Mouse (Mus musculus) kidney, postnatal 36 days (tissue): ENCODE measurements around the gene Ankrd40.
A peak's percentile ranks its signal among the peaks of the same experiment; 100 is the strongest.

ENCODE experiments used
- DNase-seq, 2 experiments: peaks; one replicate each; pipeline ENCODE4 v3.0.0; 2021 to 2022; ENCODE audit warnings: mixed read lengths in 2 of 2

Ankrd40 gene

GRCm38 (mm10) chr11:94327693-94328643 lies at the start of gene Ankrd40:
Gene Ankrd40, plus strand, starts transcription at chr11:94328001.
- DNase-seq, result peak; percentile 95 to 96

- no peak for DNase-seq
Measured at GRCm38 (mm10) chr11:94281199-94282181, 46.3 kb upstream of the Ankrd40 start, which contains the start of gene Gm21885. Gene Gm21885, plus strand, starts transcription at chr11:94281873.

- no peak for DNase-seq
Measured at GRCm38 (mm10) chr11:94282291-94282690, 45.5 kb upstream of the Ankrd40 start.

GRCm38 (mm10) chr11:94283536-94284099 lies 44.2 kb upstream of the Ankrd40 start:
- DNase-seq, result no peak

GRCm38 (mm10) chr11:94285886-94286574 lies 41.8 kb upstream of the Ankrd40 start:
- DNase-seq, result no peak

GRCm38 (mm10) chr11:94287105-94287504 lies 40.7 kb upstream of the Ankrd40 start:
- no peak for DNase-seq

- no peak for DNase-seq
Measured at GRCm38 (mm10) chr11:94290062-94290740, 37.6 kb upstream of the Ankrd40 start.

GRCm38 (mm10) chr11:94294996-94295845 lies 32.6 kb upstream of the Ankrd40 start:
- no peak for DNase-seq

- no peak for DNase-seq
Measured at GRCm38 (mm10) chr11:94312733-94313132, 15.1 kb upstream of the Ankrd40 start.

- DNase-seq, result no peak
Measured at GRCm38 (mm10) chr11:94314098-94314652, 13.6 kb upstream of the Ankrd40 start.

GRCm38 (mm10) chr11:94315308-94315707 lies 12.5 kb upstream of the Ankrd40 start:
- DNase-seq, result no peak

GRCm38 (mm10) chr11:94316528-94316927 lies 11.3 kb upstream of the Ankrd40 start:
- no peak for DNase-seq

- DNase-seq, result no peak
Measured at GRCm38 (mm10) chr11:94317014-94317413, 10.8 kb upstream of the Ankrd40 start.

GRCm38 (mm10) chr11:94317515-94317914 lies 10.3 kb upstream of the Ankrd40 start:
- no peak for DNase-seq

- DNase-seq, result no peak
Measured at GRCm38 (mm10) chr11:94318056-94318455, 9.7 kb upstream of the Ankrd40 start.

- peak; percentile 55 to 72 for DNase-seq
Measured at GRCm38 (mm10) chr11:94320969-94321930, 6.6 kb upstream of the Ankrd40 start.

GRCm38 (mm10) chr11:94321931-94322400 lies 5.8 kb upstream of the Ankrd40 start, which contains the start of gene Luc7l3:
Gene Luc7l3, minus strand, starts transcription at chr11:94321988.
- DNase-seq, result peak; percentile 95 to 98

- DNase-seq, result no peak
Measured at GRCm38 (mm10) chr11:94322636-94323035, 5.2 kb upstream of the Ankrd40 start.
